Mouse (Mus musculus) lung, postnatal 0 days (tissue): ENCODE data around the gene Kif5a. TPM values are rescaled to one million over a fixed set of nuclear protein-coding genes. Genes with fewer than 3 reads are reported as not detected.

Experiments
- ATAC-seq: fragments of 200-750 bp; cut with Nextera tagmentation; 2 replicates; pipeline ENCODE4 v1.8.0; 2017; ENCODE audit warnings: moderate library complexity
- DNase-seq: peaks from one replicate; pipeline ENCODE4 v3.0.0-alpha.2; 2016; ENCODE audit warnings: low spot score
- H3K27ac ChIP-seq: fragments of 300-500 bp; sonication (generic); 2 replicates; pipeline ENCODE4 v1.5.1; 2014; ENCODE audit warnings: antibody characterized with exemption, mild to moderate bottlenecking, low read length, mixed read lengths
- H3K27me3 ChIP-seq: fragments of 300-500 bp; sonication (generic); replicated peaks from 2 replicates; pipeline ENCODE4 v1.6.1; 2014; ENCODE audit warnings: low read length, mixed read lengths; ENCODE audit not compliant: insufficient read depth
- H3K36me3 ChIP-seq: fragments of 300-500 bp; sonication (generic); 2 replicates; pipeline ENCODE4 v1.6.1; 2014; ENCODE audit warnings: low read length, mixed read lengths; ENCODE audit not compliant: insufficient read depth
- H3K4me1 ChIP-seq: fragments of 300-500 bp; sonication (generic); 2 replicates; pipeline ENCODE4 v1.6.1; 2014; ENCODE audit warnings: antibody characterized with exemption, low read depth, low read length, mixed read lengths; ENCODE audit not compliant: insufficient read depth
- H3K4me2 ChIP-seq: fragments of 300-500 bp; sonication (generic); replicated peaks from 2 replicates; pipeline ENCODE4 v1.6.1; 2014; ENCODE audit warnings: low read depth, mild to moderate bottlenecking, low read length, moderate library complexity, mixed read lengths
- H3K4me3 ChIP-seq: fragments of 300-500 bp; sonication (generic); 2 replicates; pipeline ENCODE4 v1.5.1; 2014; ENCODE audit warnings: low read depth, low read length
- H3K9ac ChIP-seq: fragments of 300-500 bp; sonication (generic); replicated peaks from 2 replicates; pipeline ENCODE4 v1.6.1; 2014; ENCODE audit warnings: low read depth, mild to moderate bottlenecking
- H3K9me3 ChIP-seq: fragments of 300-500 bp; sonication (generic); 2 replicates; pipeline ENCODE4 v1.6.1; 2016; ENCODE audit warnings: low read length, mixed read lengths
- CTCF ChIP-seq: IDR thresholded peaks from 2 replicates; pipeline ENCODE4 v1.5.1; 2016; ENCODE audit warnings: antibody characterized with exemption, mild to moderate bottlenecking
- EP300 ChIP-seq: IDR thresholded peaks from 2 replicates; pipeline ENCODE4 v1.6.1; 2016; ENCODE audit warnings: antibody characterized with exemption, mild to moderate bottlenecking, control low read depth
- WGBS: fragments of 180-500 bp; shearing (Covaris S2); extraction: QIAGEN DNeasy Blood & Tissue Kit; methylation state at CpG from one replicate; pipeline ENCODE4 v1.1.7; 2014; 5-methylcytosine and 5-hydroxymethylcytosine counted together
- polyA plus RNA-seq: library from polyadenylated mRNA; unstranded; fragments of >200 nt; fragmentation: Nextera tagmentation; extraction: Ambion mirVana; gene quantifications from 2 replicates; pipeline ENCODE4 v1.2.1, GENCODE M21; 2015

Gene Kif5a
- polyA plus RNA-seq, 1 experiment from 2014 or later = 0.12 TPM

GRCm38 (mm10) chr10:127189116-127189650 is 74.0 kb downstream of the Kif5a start:
- peak overlapping the region; percentile 85 for H3K27ac ChIP-seq
- DNase-seq (no peak), ATAC-seq (peak; percentile 32)
- H3K4me3 ChIP-seq = peak overlapping the region; percentile 54
- no peaks in the 10 kb centered on the region for H3K9me3 ChIP-seq
- peaks cover 5% of the 10 kb centered on the region; the same call in 1 of the 2 replicates for H3K27me3 ChIP-seq
- TF ChIP-seq CTCF (no peak), EP300 (no peak)
- peak overlapping the region; percentile 48 for H3K9ac ChIP-seq
- 2% methylated on average over 25 of the region's 26 CpGs for WGBS
- no peaks in the 10 kb centered on the region for H3K36me3 ChIP-seq
- H3K4me1 ChIP-seq = peaks cover 15% of the 10 kb centered on the region; the same call in 1 of the 2 replicates
- H3K4me2 ChIP-seq = peak overlapping the region; percentile 82

- Histone ChIP-seq H3K9ac (peak overlapping the region; percentile 48), H3K9me3 (no peaks in the 10 kb centered on the region), H3K4me1 (peaks cover 15% of the 10 kb centered on the region; the same call in 1 of the 2 replicates), H3K27me3 (peaks cover 5% of the 10 kb centered on the region; the same call in 1 of the 2 replicates), H3K36me3 (no peaks in the 10 kb centered on the region), H3K4me2 (peak overlapping the region; percentile 82), H3K27ac (peak overlapping the region; percentile 85), H3K4me3 (peak overlapping the region; percentile 54)
- TF ChIP-seq CTCF (no peak), EP300 (no peak)
- WGBS = under 1% methylated on average over 41 of the region's 46 CpGs
- DNase-seq = peak; percentile 61
- ATAC-seq = peak; percentile 71
Observed at GRCm38 (mm10) chr10:127188465-127189115, 74.6 kb downstream of the Kif5a start.

- H3K4me1 ChIP-seq = peaks cover 15% of the 10 kb centered on the region; the same call in 1 of the 2 replicates
Observed at GRCm38 (mm10) chr10:127188079-127188453, 75.1 kb downstream of the Kif5a start.

GRCm38 (mm10) chr10:127187371-127188078 is 75.6 kb downstream of the Kif5a start:
- no peak overlapping the region for H3K27ac ChIP-seq
- H3K4me2 ChIP-seq = peak overlapping the region; percentile 82; the same call in 1 of the 2 replicates
- H3K4me3 ChIP-seq = no peak overlapping the region
- H3K9me3 ChIP-seq = no peaks in the 10 kb centered on the region
- H3K9ac ChIP-seq = no peak overlapping the region; the same call in 1 of the 2 replicates
- TF ChIP-seq EP300 = no peak
- TF ChIP-seq CTCF = no peak
- ATAC-seq (no peak), DNase-seq (no peak)
- 48% methylated on average over 10 of the region's 10 CpGs for WGBS
- peaks cover 7% of the 10 kb centered on the region; the same call in 1 of the 2 replicates for H3K27me3 ChIP-seq
- H3K4me1 ChIP-seq = peaks cover 15% of the 10 kb centered on the region; the same call in 1 of the 2 replicates
- H3K36me3 ChIP-seq = no peaks in the 10 kb centered on the region

More at GRCm38 (mm10) chr10:127188079-127188453, 75.1 kb downstream of the Kif5a start:
- Histone ChIP-seq H3K9ac (peak overlapping the region; percentile 48), H3K9me3 (no peaks in the 10 kb centered on the region), H3K4me2 (peak overlapping the region; percentile 82), H3K4me3 (peak overlapping the region; percentile 54), H3K27me3 (peaks cover 5% of the 10 kb centered on the region; the same call in 1 of the 2 replicates), H3K27ac (peak overlapping the region; percentile 85; the same call in 1 of the 2 replicates), H3K36me3 (no peaks in the 10 kb centered on the region)
- ATAC-seq (no peak), DNase-seq (no peak)
- WGBS = under 1% methylated on average over 14 of the region's 21 CpGs
- TF ChIP-seq EP300 = no peak
- no peak for TF ChIP-seq CTCF

- WGBS = 69% methylated on average over 1 of the region's 1 CpGs
- no peak overlapping the region for H3K9ac ChIP-seq
- peaks cover 8% of the 10 kb centered on the region for H3K27me3 ChIP-seq
- H3K36me3 ChIP-seq = no peaks in the 10 kb centered on the region
- H3K27ac ChIP-seq = no peak overlapping the region
- no peak overlapping the region for H3K4me2 ChIP-seq
- H3K4me3 ChIP-seq = no peak overlapping the region
- H3K4me1 ChIP-seq = peaks cover 15% of the 10 kb centered on the region; the same call in 1 of the 2 replicates
- DNase-seq = no peak
- H3K9me3 ChIP-seq = no peaks in the 10 kb centered on the region
- no peak for TF ChIP-seq EP300
- TF ChIP-seq CTCF = peak; percentile 60
- ATAC-seq = no peak
Observed at GRCm38 (mm10) chr10:127186451-127186850, 76.7 kb downstream of the Kif5a start.

GRCm38 (mm10) chr10:127185506-127185905 is 77.6 kb downstream of the Kif5a start:
- Histone ChIP-seq H3K27me3 (peaks cover 17% of the 10 kb centered on the region), H3K4me2 (no peak overlapping the region), H3K4me3 (no peak overlapping the region), H3K9me3 (no peaks in the 10 kb centered on the region), H3K9ac (no peak overlapping the region), H3K36me3 (no peaks in the 10 kb centered on the region), H3K4me1 (peaks cover 15% of the 10 kb centered on the region; the same call in 1 of the 2 replicates), H3K27ac (no peak overlapping the region)
- 84% methylated on average over 15 of the region's 15 CpGs for WGBS
- no peak for DNase-seq
- ATAC-seq = no peak
- no peak for TF ChIP-seq CTCF
- no peak for TF ChIP-seq EP300
